Mouse (Mus musculus): Measurements from ENCODE around the gene Arhgap33. TPM values are rescaled to one million over a fixed set of nuclear protein-coding genes. Genes with fewer than 3 reads are reported as not detected.

Arhgap33 gene
- polyA plus RNA-seq, 1 experiment from 2014 or later: 41.1 TPM

DNA sequence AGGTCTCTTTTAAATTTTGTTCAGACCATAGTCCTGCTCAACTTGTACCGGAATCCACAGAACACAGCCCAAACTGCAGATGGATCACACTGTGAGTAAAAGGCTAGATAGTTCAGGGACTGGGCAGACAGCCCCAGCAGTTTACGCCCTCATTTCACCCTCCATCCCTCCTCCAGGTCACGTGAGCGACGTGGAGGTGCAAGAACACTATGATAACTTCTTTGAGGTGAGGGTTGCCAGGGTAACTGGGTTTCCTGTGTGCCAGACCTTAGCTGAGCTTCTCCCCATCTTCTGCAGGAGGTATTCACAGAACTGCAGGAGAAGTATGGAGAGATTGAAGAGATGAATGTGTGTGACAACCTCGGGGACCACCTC lies 29.0 kb upstream of the Arhgap33 start:
- Histone ChIP-seq H3K27ac (ENCODE audit: low read depth, low read length) (no peak overlapping the region), H3K9me3 (ENCODE audit: control insufficient read depth, low read length) (no peaks in the 10 kb centered on the region), H3K4me1 (ENCODE audit: control insufficient read depth, insufficient read depth, low read length) (peaks cover 13% of the 10 kb centered on the region), H3K4me2 (peak overlapping the region; percentile 75), H3K4me3 (ENCODE audit: low read depth, low read length) (peak overlapping the region; percentile 87), H3K9ac (ENCODE audit: low read length) (peak overlapping the region; percentile 89), H3K27me3 (ENCODE audit: control insufficient read depth, insufficient read depth, low read length) (no peaks in the 10 kb centered on the region), H3K36me3 (ENCODE audit: control insufficient read depth, insufficient read depth, low read length) (peaks cover 12% of the 10 kb centered on the region)
- ATAC-seq (ENCODE audit: low FRiP score) (no peak; the same call in 1 of the 2 replicates), DNase-seq (ENCODE audit: low spot score, missing footprints) (no peak)
- 26% methylated on average over 6 of the region's 6 CpGs for WGBS

DNA sequence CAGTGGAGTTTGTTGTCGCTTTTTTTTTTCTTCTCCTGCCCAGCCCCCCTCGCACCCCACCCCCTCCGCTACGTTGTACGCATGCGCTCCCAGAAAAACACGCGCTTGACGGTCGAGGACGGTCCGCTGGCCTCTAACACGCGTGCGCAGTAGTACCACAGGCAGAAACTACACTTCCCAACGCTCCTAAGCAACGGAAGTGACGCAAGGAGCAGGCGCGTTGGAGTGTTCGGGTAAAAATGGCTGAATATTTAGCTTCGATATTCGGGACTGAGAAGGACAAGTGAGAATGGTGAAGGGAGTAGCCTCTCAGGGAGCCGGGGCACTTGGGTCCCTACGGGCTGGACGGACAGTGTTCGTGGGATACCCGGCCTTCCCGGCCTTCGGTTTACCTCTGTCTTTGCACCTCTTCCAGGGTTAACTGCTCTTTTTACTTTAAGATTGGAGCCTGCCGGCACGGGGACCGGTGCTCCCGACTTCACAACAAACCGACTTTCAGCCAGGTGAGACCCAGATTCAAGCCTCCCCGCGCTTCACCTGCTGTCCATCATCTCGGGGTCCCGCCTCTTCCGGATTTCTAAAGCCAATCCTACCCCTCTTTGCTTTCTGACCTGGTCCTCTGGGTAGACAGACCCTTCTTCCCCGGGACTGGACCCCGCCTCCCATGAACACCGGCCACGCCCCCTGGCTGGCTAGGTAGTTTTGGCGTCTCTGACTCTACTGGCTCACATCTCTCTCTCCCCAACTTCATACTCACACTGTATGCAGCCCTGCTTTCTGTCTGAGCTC lies 28.5 kb upstream of the Arhgap33 start, which contains the start of the genes U2af1l4, Gm49396 and Psenen:
Gene U2af1l4, plus strand, starts transcription at position 185 of the 789 bp plus-strand sequence.
Gene Gm49396, plus strand, starts transcription at position 228 of the 789 bp plus-strand sequence.
Gene Psenen, minus strand, starts transcription at position 511 of the 789 bp plus-strand sequence.
- Histone ChIP-seq H3K9ac (ENCODE audit: low read length) (peak within 1 kb of the TSS; percentile 89), H3K4me2 (peak within 1 kb of the TSS; percentile 75), H3K27ac (ENCODE audit: low read depth, low read length) (peak within 1 kb of the TSS; percentile 87), H3K9me3 (ENCODE audit: control insufficient read depth, low read length) (no peaks in the 10 kb centered on the region), H3K4me1 (ENCODE audit: control insufficient read depth, insufficient read depth, low read length) (peaks cover 17% of the 10 kb centered on the region), H3K36me3 (ENCODE audit: control insufficient read depth, insufficient read depth, low read length) (peaks cover 7% of the 10 kb centered on the region; the same call in 1 of the 2 replicates), H3K27me3 (ENCODE audit: control insufficient read depth, insufficient read depth, low read length) (no peaks in the 10 kb centered on the region), H3K4me3 (ENCODE audit: low read depth, low read length) (peak within 1 kb of the TSS; percentile 87)
- peak; percentile 99 for DNase-seq (ENCODE audit: low spot score, missing footprints)
- WGBS: under 1% methylated on average over 44 of the region's 45 CpGs
- peak; percentile 87 for ATAC-seq (ENCODE audit: low FRiP score)

DNA sequence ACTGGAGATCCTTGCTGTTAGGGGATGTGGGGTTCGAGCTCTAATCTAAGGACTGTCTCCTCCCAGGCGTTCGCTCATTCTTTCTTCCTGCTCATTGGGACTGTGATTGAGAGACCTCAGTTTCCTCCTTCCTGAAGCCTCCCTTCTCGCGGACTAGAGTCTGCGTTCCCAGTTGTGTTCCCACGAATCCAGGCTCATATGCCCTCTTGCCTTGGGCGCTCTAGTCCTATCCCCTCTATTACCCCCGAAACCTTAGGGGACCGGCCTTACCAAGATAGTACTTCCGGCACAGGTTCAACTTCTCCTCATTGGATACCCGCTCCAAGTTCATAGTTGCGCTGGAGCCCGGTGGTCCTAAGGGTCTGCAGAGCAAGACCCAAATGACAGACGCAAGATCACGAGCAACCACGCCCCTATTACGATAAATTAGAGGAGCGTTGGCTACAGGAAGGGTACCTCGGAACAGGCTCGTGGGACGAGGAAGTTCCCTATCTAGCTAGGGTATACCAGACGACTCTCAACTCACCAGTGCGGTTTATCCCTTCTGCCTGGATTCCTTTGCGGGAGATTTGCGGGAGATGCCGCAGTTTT lies 27.8 kb upstream of the Arhgap33 start:
- no peaks in the 10 kb centered on the region for H3K27me3 ChIP-seq (ENCODE audit: control insufficient read depth, insufficient read depth, low read length)
- H3K4me3 ChIP-seq (ENCODE audit: low read depth, low read length): peak overlapping the region; percentile 87
- WGBS: 3% methylated on average over 27 of the region's 27 CpGs
- peak overlapping the region; percentile 75 for H3K4me2 ChIP-seq
- peak; percentile 3; the same call in 1 of the 2 replicates for ATAC-seq (ENCODE audit: low FRiP score)
- peak overlapping the region; percentile 71 for H3K9ac ChIP-seq (ENCODE audit: low read length)
- peaks cover 7% of the 10 kb centered on the region; the same call in 1 of the 2 replicates for H3K36me3 ChIP-seq (ENCODE audit: control insufficient read depth, insufficient read depth, low read length)
- peak; percentile 87 for DNase-seq (ENCODE audit: low spot score, missing footprints)
- H3K4me1 ChIP-seq (ENCODE audit: control insufficient read depth, insufficient read depth, low read length): peaks cover 17% of the 10 kb centered on the region
- H3K9me3 ChIP-seq (ENCODE audit: control insufficient read depth, low read length): no peaks in the 10 kb centered on the region
- H3K27ac ChIP-seq (ENCODE audit: low read depth, low read length): peak overlapping the region; percentile 14; the same call in 1 of the 2 replicates

DNA sequence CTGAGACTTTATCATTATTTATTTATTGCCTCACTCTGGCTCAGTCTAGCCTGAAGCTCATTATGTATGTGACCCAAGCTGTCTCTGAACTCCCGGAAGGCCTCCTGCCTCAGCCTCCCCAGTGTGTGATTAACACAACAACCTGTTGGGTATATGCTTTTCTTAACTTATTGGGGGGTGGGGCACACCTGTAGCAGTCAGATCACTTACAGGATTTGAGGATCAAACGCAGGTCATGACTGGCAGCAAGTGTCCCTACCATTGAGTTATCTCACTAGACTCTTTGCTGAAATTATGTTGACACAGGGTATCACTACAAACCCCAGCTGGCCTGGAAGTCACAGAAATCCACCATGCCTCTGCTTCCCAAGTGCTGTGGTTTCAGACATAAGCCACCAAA lies 25.4 kb upstream of the Arhgap33 start:
- DNase-seq (ENCODE audit: low spot score, missing footprints): no peak
- Histone ChIP-seq H3K36me3 (ENCODE audit: control insufficient read depth, insufficient read depth, low read length) (peaks cover 12% of the 10 kb centered on the region; the same call in 1 of the 2 replicates), H3K4me1 (ENCODE audit: control insufficient read depth, insufficient read depth, low read length) (peaks cover 17% of the 10 kb centered on the region), H3K4me3 (ENCODE audit: low read depth, low read length) (no peak overlapping the region), H3K9me3 (ENCODE audit: control insufficient read depth, low read length) (no peaks in the 10 kb centered on the region), H3K27me3 (ENCODE audit: control insufficient read depth, insufficient read depth, low read length) (no peaks in the 10 kb centered on the region), H3K9ac (ENCODE audit: low read length) (peak overlapping the region; percentile 36; the same call in 1 of the 2 replicates), H3K27ac (ENCODE audit: low read depth, low read length) (no peak overlapping the region), H3K4me2 (no peak overlapping the region; the same call in 1 of the 2 replicates)
- WGBS: 70% methylated on average over 2 of the region's 2 CpGs
- no peak for ATAC-seq (ENCODE audit: low FRiP score)

DNA sequence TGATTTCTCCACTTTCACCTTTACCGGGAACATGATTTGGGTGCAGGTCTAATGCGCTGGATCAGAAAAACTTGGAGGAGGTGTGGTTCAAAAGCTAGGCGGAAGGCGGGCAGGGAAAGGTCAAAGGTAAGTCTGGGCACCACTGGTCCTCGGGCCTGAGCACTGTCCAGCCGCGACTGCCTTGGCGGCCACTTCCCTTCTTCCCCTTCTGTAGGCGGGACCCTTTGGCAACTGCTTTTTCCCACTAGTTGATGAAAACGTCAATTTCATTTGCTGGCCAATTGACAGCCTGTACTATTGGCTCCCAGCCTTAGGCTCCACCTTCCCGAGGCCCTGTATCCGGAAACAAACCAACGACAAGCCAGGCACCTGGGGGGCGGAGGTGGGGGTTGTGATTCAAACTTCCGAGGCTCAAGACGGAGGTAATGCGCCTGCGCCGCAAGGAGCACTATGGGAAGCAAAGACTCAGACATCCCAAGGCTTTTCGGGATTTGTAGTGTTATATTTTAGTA lies 24.6 kb upstream of the Arhgap33 start, which contains the start of gene Lin37:
Gene Lin37, minus strand, starts transcription at position 396 of the 512 bp plus-strand sequence.
- under 1% methylated on average over 20 of the region's 20 CpGs for WGBS
- Histone ChIP-seq H3K4me1 (ENCODE audit: control insufficient read depth, insufficient read depth, low read length) (peaks cover 17% of the 10 kb centered on the region), H3K27ac (ENCODE audit: low read depth, low read length) (no peak within 1 kb of the TSS), H3K9me3 (ENCODE audit: control insufficient read depth, low read length) (no peaks in the 10 kb centered on the region), H3K4me3 (ENCODE audit: low read depth, low read length) (peak within 1 kb of the TSS; percentile 49), H3K27me3 (ENCODE audit: control insufficient read depth, insufficient read depth, low read length) (no peaks in the 10 kb centered on the region), H3K9ac (ENCODE audit: low read length) (peak within 1 kb of the TSS; percentile 73), H3K36me3 (ENCODE audit: control insufficient read depth, insufficient read depth, low read length) (peaks cover 14% of the 10 kb centered on the region; the same call in 1 of the 2 replicates), H3K4me2 (peak within 1 kb of the TSS; percentile 97)
- ATAC-seq (ENCODE audit: low FRiP score) (peak; percentile 89), DNase-seq (ENCODE audit: low spot score, missing footprints) (peak; percentile 97)

DNA sequence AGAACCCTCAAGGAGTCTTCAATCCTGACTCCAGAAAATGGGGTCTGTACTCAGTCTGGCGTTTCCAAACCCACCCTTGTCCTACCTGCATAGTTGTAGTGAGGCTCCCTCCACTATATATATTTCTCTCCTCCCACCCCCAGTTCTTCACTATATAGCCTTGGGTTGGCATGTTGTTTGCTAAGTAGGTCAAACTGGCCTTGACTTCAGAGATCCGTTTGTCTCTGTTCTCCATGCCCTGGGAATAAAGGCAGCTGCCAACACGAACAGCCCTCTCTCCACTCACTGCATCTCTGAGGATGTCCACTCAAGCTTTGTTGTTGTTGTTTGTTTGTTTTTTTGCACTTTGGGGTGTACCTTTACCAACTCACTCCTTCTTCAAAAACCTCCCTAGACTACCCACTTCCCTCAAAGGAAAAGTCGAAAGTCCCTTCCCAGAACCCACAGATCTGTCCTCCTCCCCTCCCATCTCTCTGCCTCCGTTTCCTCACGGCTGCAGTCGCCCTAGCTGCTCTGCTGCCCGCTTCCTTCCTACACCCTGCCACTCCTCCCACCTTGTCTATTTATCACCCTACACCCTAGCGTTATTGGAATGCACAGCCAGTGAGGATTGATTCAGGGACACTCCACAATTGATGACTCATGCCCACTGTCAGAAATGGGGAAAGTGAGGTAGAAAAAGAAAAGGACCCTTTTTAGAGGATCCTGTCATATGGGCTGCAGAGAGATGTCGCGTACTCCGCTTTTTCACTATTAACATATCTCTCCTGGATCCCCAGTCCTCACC lies 24.0 kb upstream of the Arhgap33 start:
- 19% methylated on average over 12 of the region's 12 CpGs for WGBS

DNA sequence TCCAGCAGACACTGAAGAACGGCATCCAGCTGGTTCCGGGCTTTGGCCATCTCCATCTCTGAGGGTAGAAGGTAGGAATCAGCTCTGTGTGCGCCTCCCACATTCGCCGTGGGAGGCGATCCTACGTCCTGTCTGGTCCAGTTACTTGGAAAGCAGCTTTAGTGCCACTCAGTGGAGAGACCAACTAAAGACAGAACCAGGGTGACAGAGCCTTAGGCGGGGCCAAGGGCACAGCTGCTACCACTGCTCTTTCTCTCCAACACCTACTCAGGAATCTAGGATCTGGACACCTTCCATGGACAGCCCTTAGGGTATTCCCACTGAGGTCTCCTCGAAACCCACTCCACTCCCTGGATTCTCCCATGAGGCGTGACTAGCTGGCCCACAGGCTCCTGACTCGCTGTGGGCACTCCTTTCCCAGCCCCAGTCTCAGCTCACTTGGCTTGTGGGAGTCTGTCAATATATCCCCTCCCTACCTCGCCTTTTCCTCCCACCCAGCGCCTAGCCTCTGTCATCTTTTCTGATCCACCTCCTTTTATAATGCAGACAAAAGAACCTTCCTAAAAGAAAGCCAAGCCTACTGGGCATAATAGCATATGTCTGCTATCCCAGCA lies 23.1 kb upstream of the Arhgap33 start:
- Histone ChIP-seq H3K4me2 (no peak overlapping the region; the same call in 1 of the 2 replicates), H3K9me3 (ENCODE audit: control insufficient read depth, low read length) (no peaks in the 10 kb centered on the region), H3K27ac (ENCODE audit: low read depth, low read length) (no peak overlapping the region), H3K27me3 (ENCODE audit: control insufficient read depth, insufficient read depth, low read length) (no peaks in the 10 kb centered on the region), H3K4me3 (ENCODE audit: low read depth, low read length) (no peak overlapping the region), H3K4me1 (ENCODE audit: control insufficient read depth, insufficient read depth, low read length) (peaks cover 19% of the 10 kb centered on the region), H3K9ac (ENCODE audit: low read length) (no peak overlapping the region), H3K36me3 (ENCODE audit: control insufficient read depth, insufficient read depth, low read length) (peaks cover 14% of the 10 kb centered on the region; the same call in 1 of the 2 replicates)
- 87% methylated on average over 13 of the region's 13 CpGs for WGBS
- DNase-seq (ENCODE audit: low spot score, missing footprints): no peak
- ATAC-seq (ENCODE audit: low FRiP score): no peak

More for the DNA sequence above, 24.0 kb upstream of the Arhgap33 start:
- Histone ChIP-seq H3K4me2 (peak overlapping the region; percentile 97), H3K27ac (ENCODE audit: low read depth, low read length) (no peak overlapping the region), H3K9me3 (ENCODE audit: control insufficient read depth, low read length) (no peaks in the 10 kb centered on the region), H3K4me1 (ENCODE audit: control insufficient read depth, insufficient read depth, low read length) (peaks cover 15% of the 10 kb centered on the region), H3K36me3 (ENCODE audit: control insufficient read depth, insufficient read depth, low read length) (peaks cover 14% of the 10 kb centered on the region; the same call in 1 of the 2 replicates), H3K27me3 (ENCODE audit: control insufficient read depth, insufficient read depth, low read length) (no peaks in the 10 kb centered on the region), H3K4me3 (ENCODE audit: low read depth, low read length) (peak overlapping the region; percentile 49), H3K9ac (ENCODE audit: low read length) (peak overlapping the region; percentile 73)
- no peak for DNase-seq (ENCODE audit: low spot score, missing footprints)
- ATAC-seq (ENCODE audit: low FRiP score): no peak

DNA sequence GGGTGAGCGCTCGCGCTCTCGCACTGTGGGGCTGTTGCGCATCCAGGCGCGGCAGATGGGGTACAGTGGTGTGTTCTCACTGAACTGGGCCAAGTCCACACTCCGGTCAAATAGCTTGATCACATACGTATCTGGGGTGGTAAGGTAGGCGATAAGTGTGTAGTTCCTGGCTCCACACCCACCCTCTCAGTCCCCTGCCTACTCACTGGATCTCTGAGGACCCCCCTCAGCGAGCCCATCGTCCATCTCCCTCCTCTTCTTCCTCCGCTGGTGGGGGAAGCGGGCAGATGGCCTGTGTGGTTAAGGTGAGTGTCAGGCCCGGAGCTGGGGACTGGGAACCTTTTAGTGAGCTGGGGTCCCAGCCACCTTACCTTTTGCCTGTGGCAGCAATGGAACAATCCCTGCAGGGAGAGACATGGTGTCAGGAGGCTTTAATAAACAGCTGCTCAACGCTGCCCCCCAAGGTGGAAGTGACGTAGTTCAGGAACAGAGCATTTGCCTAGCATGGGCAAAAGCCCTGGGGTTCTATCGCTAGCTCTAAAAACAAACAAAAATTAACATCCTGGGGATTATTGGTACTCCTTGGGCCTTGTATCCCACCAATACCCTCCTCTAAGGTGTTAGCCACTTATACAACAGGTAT lies 22.2 kb upstream of the Arhgap33 start:
- ATAC-seq (ENCODE audit: low FRiP score): no peak
- WGBS: 94% methylated on average over 18 of the region's 18 CpGs
- Histone ChIP-seq H3K4me3 (ENCODE audit: low read depth, low read length) (no peak overlapping the region), H3K4me1 (ENCODE audit: control insufficient read depth, insufficient read depth, low read length) (peaks cover 23% of the 10 kb centered on the region), H3K27me3 (ENCODE audit: control insufficient read depth, insufficient read depth, low read length) (no peaks in the 10 kb centered on the region), H3K36me3 (ENCODE audit: control insufficient read depth, insufficient read depth, low read length) (peaks cover 14% of the 10 kb centered on the region; the same call in 1 of the 2 replicates), H3K27ac (ENCODE audit: low read depth, low read length) (no peak overlapping the region), H3K9ac (ENCODE audit: low read length) (no peak overlapping the region), H3K4me2 (no peak overlapping the region), H3K9me3 (ENCODE audit: control insufficient read depth, low read length) (no peaks in the 10 kb centered on the region)
- no peak for DNase-seq (ENCODE audit: low spot score, missing footprints)

All from midbrain, embryonic 11.5 days (tissue).